In the genomic region with DNA sequence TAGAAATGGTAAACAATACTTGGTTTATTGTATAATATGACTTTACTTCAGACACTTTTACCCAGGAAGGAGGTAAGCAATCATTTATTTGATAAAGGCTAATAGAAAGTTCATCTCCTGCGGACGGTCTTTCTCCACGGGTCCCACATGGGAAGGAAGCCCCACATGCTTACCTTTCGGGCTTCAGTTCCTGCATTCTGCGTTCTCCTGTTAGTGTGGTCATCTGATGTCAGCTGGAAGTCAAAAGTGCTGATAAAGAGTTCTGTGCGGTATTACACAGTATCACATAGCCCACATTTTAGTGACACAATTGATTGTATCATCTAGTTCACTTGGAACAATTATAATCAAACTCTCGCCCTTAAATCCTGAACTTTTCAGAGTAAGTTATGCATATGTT, we compare ENCODE assay signal across 9 mouse cellular contexts. TPM values are rescaled to one million over a fixed set of nuclear protein-coding genes. Genes with fewer than 3 reads are reported as not detected.
DNase-seq lines count a peak whose midpoint lies in the region; ATAC-seq lines count a peak whose summit lies in the region.
"Had no signal": no experiment of that assay in that cellular context is flagged by ENCODE, and none has a peak within 500 bp of the region (broad histone marks: within the 10 kb centered on the region; RNA-seq: fewer than 3 reads in every experiment).

No protein-coding gene starts in this region.

- 20% methylated on average over 7 of the region's 7 CpGs for WGBS in heart, embryonic 10.5 days
- 24% methylated on average over 7 of the region's 7 CpGs for WGBS in hindbrain, embryonic 10.5 days
- 22% methylated on average over 7 of the region's 7 CpGs for WGBS in midbrain, embryonic 12.5 days

- ATAC-seq in midbrain, embryonic 12.5 days (ENCODE audit: low FRiP score, low read depth) = no peak
- ATAC-seq in frontal cortex, adult (ENCODE audit: low TSS enrichment) = no peak

- H3K9ac ChIP-seq in midbrain, embryonic 12.5 days (replicated peaks) = peak overlapping the region; percentile 81

- H3K4me2 ChIP-seq in midbrain, embryonic 12.5 days (replicated peaks) = peak overlapping the region; percentile 63

- H3K4me3 ChIP-seq in heart, embryonic 10.5 days = peak overlapping the region; percentile 80
- H3K4me3 ChIP-seq in hindbrain, embryonic 10.5 days = peak overlapping the region; percentile 71
- peak overlapping the region; percentile 65 for H3K4me3 ChIP-seq in midbrain, embryonic 12.5 days

- no peaks in the 10 kb centered on the region for H3K9me3 ChIP-seq in heart, embryonic 10.5 days
- H3K9me3 ChIP-seq in hindbrain, embryonic 10.5 days = no peaks in the 10 kb centered on the region
- no peaks in the 10 kb centered on the region for H3K9me3 ChIP-seq in midbrain, embryonic 12.5 days

- H3K27ac ChIP-seq in heart, embryonic 10.5 days = peak overlapping the region; percentile 93; the same call in 1 of the 2 replicates
- H3K27ac ChIP-seq in hindbrain, embryonic 10.5 days = peak overlapping the region; percentile 96; the same call in 1 of the 2 replicates
- no peak overlapping the region for H3K27ac ChIP-seq in midbrain, embryonic 12.5 days (replicated peaks)

- H3K36me3 ChIP-seq in heart, embryonic 10.5 days = no peaks in the 10 kb centered on the region
- H3K36me3 ChIP-seq in hindbrain, embryonic 10.5 days = no peaks in the 10 kb centered on the region
- no peaks in the 10 kb centered on the region for H3K36me3 ChIP-seq in midbrain, embryonic 12.5 days

- peaks cover 13% of the 10 kb centered on the region for H3K27me3 ChIP-seq in heart, embryonic 10.5 days (ENCODE audit: insufficient read depth, poor library complexity, severe bottlenecking)
- no peaks in the 10 kb centered on the region; the same call in 1 of the 2 replicates for H3K27me3 ChIP-seq in hindbrain, embryonic 10.5 days (ENCODE audit: insufficient read depth, poor library complexity, severe bottlenecking)
- peaks cover 5% of the 10 kb centered on the region; the same call in 1 of the 2 replicates for H3K27me3 ChIP-seq in midbrain, embryonic 12.5 days

- DNase-seq in heart, embryonic 10.5 days (ENCODE audit: low spot score) = no peak
- DNase-seq in heart, adult 11 months = no peak
- peak; percentile 2 for DNase-seq in NIH3T3 (ENCODE audit: low read depth)
- DNase-seq in hindbrain, embryonic 10.5 days (ENCODE audit: low spot score) = peak; percentile 6
- no peak for DNase-seq in thymus, postnatal 14 days
- no peak for DNase-seq in right cerebral cortex, adult 18-20 months
- DNase-seq: spleen, adult 18-20 months had no signal

- H3K4me1 ChIP-seq in heart, embryonic 10.5 days = no peaks in the 10 kb centered on the region
- H3K4me1 ChIP-seq in hindbrain, embryonic 10.5 days (replicated peaks) = peaks cover 16% of the 10 kb centered on the region
- H3K4me1 ChIP-seq in midbrain, embryonic 12.5 days = peaks cover 12% of the 10 kb centered on the region; the same call in 1 of the 2 replicates

RNA-seq across cellular contexts. Expression of gene Gpr63, which starts 1.0 kb away (rescaled TPM):
- polyA plus RNA-seq in heart, embryonic 10.5 days (2016; fragmentation: Nextera tagmentation; extraction: Ambion mirVana) = 0.47 and 0.87 TPM in 2 replicates
- 1.1 and 1.9 TPM in 2 replicates for polyA plus RNA-seq in hindbrain, embryonic 10.5 days (2016; fragmentation: Nextera tagmentation; extraction: Ambion mirVana)
- polyA plus RNA-seq in midbrain, embryonic 12.5 days (2016; fragmentation: Nextera tagmentation; extraction: Ambion mirVana) = 1.2 and 2.2 TPM in 2 replicates

Comparison
In these comparisons a context has a peak if more than half of its experiments do, and no peak if none do; other contexts are left out.
1. DNase-seq: peak in NIH3T3 (single experiment) and hindbrain, embryonic 10.5 days (single experiment); none in heart, embryonic 10.5 days (single experiment), heart, adult 11 months (single experiment), thymus, postnatal 14 days (single experiment) and right cerebral cortex, adult 18-20 months (single experiment).
2. Peak in every context shown above with its lines, with median percentiles within 50 percentile points of each other: H3K4me3 ChIP-seq.